Mouse (Mus musculus): Measurements from ENCODE around the gene Zfp62. TPM values are rescaled to one million over a fixed set of nuclear protein-coding genes. Genes with fewer than 3 reads are reported as not detected.
A peak's percentile ranks its signal among the peaks of the same experiment; 100 is the strongest.

Zfp62 gene
- total RNA-seq, 2 experiments from 2014 or later: 25.8 to 32.6 TPM

- H3K27ac ChIP-seq: no peak overlapping the region
- no peak for TF ChIP-seq CTCF (IDR thresholded peaks at IDR 0.05)
- DNase-seq: no peak
- intact Hi-C loops (cut with DNase I): no loop called here
- H3K4me3 ChIP-seq: no peak overlapping the region
Measured at GRCm38 (mm10) chr11:49259829-49260228, 56.7 kb downstream of the Zfp62 start.

- Histone ChIP-seq H3K27ac (peak overlapping the region; percentile 6; the same call in 1 of the 2 replicates), H3K4me3 (no peak overlapping the region)
- peak; percentile 54 for DNase-seq
- intact Hi-C loops (cut with DNase I): no loop called here
- TF ChIP-seq CTCF (IDR thresholded peaks at IDR 0.05): no peak
Measured at GRCm38 (mm10) chr11:49260598-49261312, 57.7 kb downstream of the Zfp62 start.

GRCm38 (mm10) chr11:49261313-49261855 is 58.3 kb downstream of the Zfp62 start:
- no peak for DNase-seq
- no peak overlapping the region for H3K4me3 ChIP-seq
- TF ChIP-seq CTCF (IDR thresholded peaks at IDR 0.05): no peak
- no peak overlapping the region; the same call in 1 of the 2 replicates for H3K27ac ChIP-seq
- intact Hi-C loops (cut with DNase I): no loop called here

GRCm38 (mm10) chr11:49262286-49262685 is 59.2 kb downstream of the Zfp62 start:
- H3K27ac ChIP-seq: peak overlapping the region; percentile 63
- DNase-seq: no peak
- H3K4me3 ChIP-seq: no peak overlapping the region
- no peak for TF ChIP-seq CTCF (IDR thresholded peaks at IDR 0.05)
- intact Hi-C loops (cut with DNase I): no loop called here

- Histone ChIP-seq H3K27ac (peak overlapping the region; percentile 63), H3K4me3 (no peak overlapping the region)
- no peak for TF ChIP-seq CTCF (IDR thresholded peaks at IDR 0.05)
- DNase-seq: no peak
- intact Hi-C loops (cut with DNase I): no loop called here
Measured at GRCm38 (mm10) chr11:49263149-49263548, 60.1 kb downstream of the Zfp62 start.

- DNase-seq: no peak
- no peak overlapping the region for H3K4me3 ChIP-seq
- intact Hi-C loops (cut with DNase I): no loop called here
- peak overlapping the region; percentile 46 for H3K27ac ChIP-seq
- no peak for TF ChIP-seq CTCF (IDR thresholded peaks at IDR 0.05)
Measured at GRCm38 (mm10) chr11:49264081-49264480, 61.0 kb downstream of the Zfp62 start.

- no peak for DNase-seq
- Histone ChIP-seq H3K4me3 (no peak overlapping the region), H3K27ac (peak overlapping the region; percentile 35; the same call in 1 of the 2 replicates)
- TF ChIP-seq CTCF (IDR thresholded peaks at IDR 0.05): no peak
- intact Hi-C loops (cut with DNase I): no loop called here
Measured at GRCm38 (mm10) chr11:49264622-49265021, 61.5 kb downstream of the Zfp62 start.

GRCm38 (mm10) chr11:49265101-49265500 is 62.0 kb downstream of the Zfp62 start:
- no peak overlapping the region for H3K4me3 ChIP-seq
- no peak for TF ChIP-seq CTCF (IDR thresholded peaks at IDR 0.05)
- intact Hi-C loops (cut with DNase I): no loop called here
- no peak overlapping the region for H3K27ac ChIP-seq
- DNase-seq: no peak

GRCm38 (mm10) chr11:49266671-49267070 is 63.6 kb downstream of the Zfp62 start:
- intact Hi-C loops (cut with DNase I): no loop called here
- no peak overlapping the region for H3K4me3 ChIP-seq
- no peak overlapping the region for H3K27ac ChIP-seq
- no peak for DNase-seq
- TF ChIP-seq CTCF (IDR thresholded peaks at IDR 0.05): no peak

- Histone ChIP-seq H3K4me3 (no peak overlapping the region), H3K27ac (no peak overlapping the region)
- no peak for TF ChIP-seq CTCF (IDR thresholded peaks at IDR 0.05)
- no peak for DNase-seq
- intact Hi-C loops (cut with DNase I): no loop called here
Measured at GRCm38 (mm10) chr11:49267316-49267715, 64.2 kb downstream of the Zfp62 start.

GRCm38 (mm10) chr11:49267970-49268579 is 65.0 kb downstream of the Zfp62 start:
- Histone ChIP-seq H3K27ac (no peak overlapping the region), H3K4me3 (no peak overlapping the region)
- no peak for TF ChIP-seq CTCF (IDR thresholded peaks at IDR 0.05)
- intact Hi-C loops (cut with DNase I): no loop called here
- DNase-seq: no peak

Other genes starting within 250 kb of the Zfp62 start
- gene Olfr56, start 224.4 kb upstream of the Zfp62 start, total RNA-seq (2021): not detected
- 1 to 10 TPM in 1 of 2 experiments, under 1 TPM in 1; 0.79 to 1.7 TPM for gene 9930111J21Rik1, start 223.9 kb upstream of the Zfp62 start, total RNA-seq (2021)
- under 1 TPM; 0.39 to 0.46 TPM for gene Gm12185, start 211.1 kb upstream of the Zfp62 start, total RNA-seq (2021)
- 1 to 10 TPM in 1 of 2 experiments, under 1 TPM in 1; 0.97 to 1.1 TPM for gene Tgtp1, start 209.1 kb upstream of the Zfp62 start, total RNA-seq (2021)
- 1 to 10 TPM; 1.0 to 2.5 TPM for gene 9930111J21Rik2, start 152.1 kb upstream of the Zfp62 start, total RNA-seq (2021)
- gene Tgtp2, start 139.1 kb upstream of the Zfp62 start, total RNA-seq (2021): 1 to 10 TPM in 1 of 2 experiments, under 1 TPM in 1; 0.66 to 1.3 TPM
- under 1 TPM; 0.84 TPM for gene Ifi47, start 126.7 kb upstream of the Zfp62 start, total RNA-seq (2021)
- gene Olfr1396, start 88.4 kb upstream of the Zfp62 start, total RNA-seq (2021): not detected
- not detected for gene Olfr1395, start 61.0 kb upstream of the Zfp62 start, total RNA-seq (2021)
- not detected for gene Olfr1394, start 48.9 kb upstream of the Zfp62 start, total RNA-seq (2021)
- 1 to 10 TPM in 1 of 2 experiments, under 1 TPM in 1; 0.97 to 3.6 TPM for gene Btnl9, start 16.1 kb upstream of the Zfp62 start, total RNA-seq (2021)
- 10 to 100 TPM; 42.0 to 48.0 TPM for gene Mgat1, start 40.9 kb downstream of the Zfp62 start, total RNA-seq (2021)
- gene Olfr1393, start 75.0 kb downstream of the Zfp62 start, total RNA-seq (2021): not detected
- not detected for gene Olfr1392, start 82.0 kb downstream of the Zfp62 start, total RNA-seq (2021)
- not detected for gene Olfr10, start 101.4 kb downstream of the Zfp62 start, total RNA-seq (2021)
- gene Olfr1391, start 119.5 kb downstream of the Zfp62 start, total RNA-seq (2021): not detected
- gene Olfr1390, start 131.9 kb downstream of the Zfp62 start, total RNA-seq (2021): not detected
- gene Olfr1389, start 219.8 kb downstream of the Zfp62 start, total RNA-seq (2021): not detected
- under 1 TPM in 1 of 2 experiments, not detected in 1; 0.13 TPM for gene Olfr1388, start 233.3 kb downstream of the Zfp62 start, total RNA-seq (2021)

Data from gastrocnemius, adult 2 months (tissue).